Mouse (Mus musculus) adrenal gland, postnatal 14 days (tissue): ENCODE measurements at regions not wholly inside any gene's neighbourhood (a gene's known extent, or its start where the extent isn't known, plus 50 kb on each side); places are given as distances from the start of the nearest gene placed in this dataset.

Experiments used
- DNase-seq: peaks from one replicate; pipeline ENCODE4 v3.0.0; 2021; ENCODE audit warnings: mixed read lengths

DNA sequence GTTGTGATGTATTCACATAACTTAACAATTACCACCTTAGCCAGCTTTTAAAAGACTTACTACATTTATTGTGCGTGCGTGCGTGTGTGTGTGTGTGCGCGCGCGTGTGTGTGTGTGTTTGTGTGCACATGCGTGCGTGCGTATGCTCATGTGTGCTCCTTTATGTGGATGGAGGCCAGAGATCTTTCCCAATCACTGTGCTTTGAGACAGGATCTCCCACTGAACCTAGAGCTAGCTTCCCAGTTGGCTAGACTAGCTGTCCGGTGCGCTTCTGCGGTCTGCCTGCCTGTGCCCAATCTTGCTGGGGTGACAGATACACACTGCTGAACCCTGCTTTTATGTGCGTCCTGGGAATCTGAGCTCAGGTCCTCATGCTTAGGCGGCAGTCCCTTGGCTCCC lies 50.1 kb upstream of the Arhgap29 start:
- no peak for DNase-seq

DNA sequence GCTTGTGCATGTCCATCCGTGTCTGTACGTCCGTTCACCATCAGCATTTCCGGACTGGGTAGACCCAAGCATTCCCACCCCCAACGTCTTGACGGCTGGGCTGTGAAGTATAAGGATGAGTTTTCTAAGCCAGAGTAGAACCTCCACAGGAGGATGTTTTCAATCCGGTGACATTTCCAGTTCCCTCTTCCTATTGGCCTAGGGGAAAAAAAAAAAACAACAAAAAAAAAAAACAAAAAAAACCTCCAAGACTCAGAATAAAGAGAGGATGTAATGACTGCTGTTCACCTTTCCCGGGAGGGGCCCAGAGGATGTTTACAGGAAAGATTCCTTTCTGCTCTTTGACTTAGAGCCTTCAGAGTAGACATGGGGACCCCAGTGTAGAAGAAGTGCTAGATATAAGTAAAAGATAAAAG lies 51.9 kb upstream of the Arhgap29 start:
- DNase-seq, result no peak

DNA sequence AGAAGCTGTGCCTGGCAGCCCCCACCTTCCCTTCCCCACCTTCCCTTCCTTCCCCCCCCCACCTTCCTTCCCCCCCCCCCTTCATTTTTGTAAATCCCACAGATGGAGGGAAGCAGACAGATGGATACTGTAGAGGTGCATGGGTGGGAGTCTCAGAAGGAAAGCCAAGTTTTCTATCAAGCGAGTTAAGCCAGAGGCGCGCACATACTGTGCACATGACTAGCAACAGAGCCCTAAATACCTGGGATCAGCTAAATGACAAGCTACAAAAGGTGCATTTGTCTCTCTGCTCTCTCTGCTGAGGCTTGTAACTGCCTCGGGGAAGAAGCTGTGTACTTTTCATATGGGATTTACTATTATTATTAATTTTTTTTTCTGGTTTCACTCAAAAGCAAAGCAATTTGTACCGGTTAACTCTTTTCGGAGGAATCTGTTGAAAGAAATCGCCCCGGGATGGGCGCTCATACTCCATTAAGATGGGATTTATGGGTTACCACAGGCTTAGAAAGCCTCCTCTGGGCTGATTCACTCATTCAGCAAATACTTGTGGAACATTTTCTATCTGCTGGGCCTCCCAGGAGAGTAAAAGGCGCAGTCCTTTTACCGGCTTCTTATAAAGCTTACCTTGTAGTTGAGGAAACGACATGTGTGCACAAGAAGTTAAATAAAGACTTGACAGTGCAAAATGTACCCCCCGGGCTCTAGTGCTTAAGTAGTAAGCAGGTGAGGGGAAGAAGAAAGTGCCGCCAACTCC lies 54.3 kb upstream of the Arhgap29 start:
- no peak for DNase-seq

DNA sequence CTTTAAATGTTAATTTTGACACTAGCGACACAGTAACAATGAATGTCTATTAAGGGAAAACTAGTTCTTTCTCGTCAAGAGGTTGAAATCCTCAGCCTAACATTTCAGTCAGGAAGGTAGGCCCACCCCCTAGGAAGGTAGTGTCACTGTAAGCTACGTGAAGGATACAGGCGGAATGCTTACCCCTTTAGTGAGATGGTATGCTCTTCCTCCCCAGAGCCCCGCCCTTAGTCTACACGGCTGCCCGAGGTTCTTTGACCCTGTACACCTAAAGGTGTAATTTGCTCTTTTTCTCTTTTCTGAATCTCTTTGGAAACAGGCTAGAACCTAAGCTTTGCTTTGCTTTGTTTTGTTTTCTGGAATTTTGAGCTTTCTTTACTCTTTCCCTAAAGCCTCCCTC lies 58.7 kb upstream of the Arhgap29 start:
- no peak for DNase-seq

DNA sequence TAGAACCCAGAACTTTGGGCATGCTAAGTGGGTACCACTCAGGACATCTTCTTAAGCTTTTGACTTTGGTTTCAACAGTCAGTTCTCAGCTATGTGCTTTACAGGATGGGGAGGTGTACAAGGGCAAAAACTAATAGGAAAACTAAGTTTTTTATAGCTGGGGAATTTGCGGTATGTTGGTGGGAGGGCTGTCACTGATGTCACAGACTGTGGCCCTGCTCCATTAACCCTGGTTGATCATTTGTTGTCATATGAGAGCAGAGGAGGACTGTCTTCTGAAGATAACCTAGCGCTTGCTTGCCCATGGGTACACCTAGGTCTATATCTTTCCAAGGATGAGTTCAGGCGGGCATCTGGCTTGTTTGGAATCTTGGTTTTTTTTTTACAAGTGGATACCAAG lies 59.7 kb upstream of the Arhgap29 start:
- DNase-seq, result no peak

DNA sequence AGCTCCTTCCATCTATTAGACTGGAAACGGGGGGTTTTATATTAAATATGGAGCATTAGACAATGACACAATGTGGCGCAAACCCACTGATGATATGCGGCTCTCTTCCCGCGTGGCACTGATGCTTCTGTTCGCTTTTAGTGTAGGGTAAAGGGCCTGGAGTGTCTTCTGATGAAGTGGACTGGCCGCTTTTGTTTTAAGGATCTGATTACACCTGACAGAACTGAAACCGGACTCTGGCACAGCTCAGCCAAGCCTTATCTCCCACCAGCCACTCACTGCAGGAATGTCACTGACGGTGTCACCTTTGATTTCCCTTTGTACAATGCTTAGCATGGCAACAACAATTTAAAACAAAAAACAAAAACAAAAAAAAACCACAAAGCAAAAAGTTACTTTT lies 61.0 kb upstream of the Arhgap29 start:
- DNase-seq, result no peak

DNA sequence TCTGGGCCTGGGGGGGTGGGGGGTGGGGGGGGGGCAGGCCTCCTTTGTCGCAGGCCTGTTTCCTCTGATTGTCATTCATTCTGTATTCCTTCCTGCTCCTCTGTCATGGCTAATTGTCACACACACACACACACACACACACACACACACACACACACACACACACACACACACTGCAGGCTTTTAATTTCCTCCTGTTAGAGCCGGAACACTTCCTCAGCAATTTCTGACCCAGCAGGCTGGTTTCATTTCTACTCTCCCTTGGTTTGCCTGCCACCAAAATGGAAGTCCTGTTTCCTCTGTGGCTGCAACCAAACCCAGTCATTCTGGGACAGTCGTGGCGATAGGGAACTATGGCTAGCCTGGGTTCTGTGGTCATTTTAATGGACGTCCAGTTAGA lies 61.8 kb upstream of the Arhgap29 start:
- DNase-seq, result peak; percentile 33

DNA sequence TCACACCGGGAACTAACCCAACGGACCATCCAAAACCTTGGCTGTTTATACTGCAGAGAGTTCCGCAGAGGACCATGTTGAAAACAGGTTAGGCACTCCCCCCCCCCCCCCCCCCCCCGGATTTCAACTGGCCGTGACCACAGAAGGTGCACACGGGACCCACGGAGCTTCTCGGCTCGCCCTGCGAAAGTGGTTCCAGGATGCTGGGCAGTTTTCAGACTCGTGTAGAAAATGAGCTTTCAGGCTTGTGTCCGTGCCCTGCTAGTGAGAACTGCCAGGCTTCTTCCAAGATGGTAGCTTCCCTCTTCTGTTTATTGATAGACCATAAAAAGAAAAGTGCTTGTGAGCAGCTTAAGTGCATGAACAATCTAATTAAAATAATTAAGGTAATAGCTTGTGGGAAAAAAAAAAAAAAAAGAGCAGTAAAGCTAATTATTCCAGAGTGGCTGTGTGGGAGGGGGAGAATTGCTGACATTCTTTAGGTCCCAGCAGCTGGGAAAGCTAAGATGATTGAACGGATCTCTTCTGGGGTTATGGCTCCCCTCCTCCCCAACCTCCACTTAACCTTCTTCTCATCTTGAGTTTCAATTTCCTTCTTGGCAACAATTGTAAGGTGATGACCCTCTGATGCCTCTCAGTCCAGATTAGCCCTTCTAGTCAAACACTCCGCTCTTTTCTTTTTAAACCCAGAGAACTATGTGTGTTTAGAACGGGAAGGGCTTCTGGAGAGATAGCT lies 65.3 kb upstream of the Arhgap29 start:
- DNase-seq, result no peak

DNA sequence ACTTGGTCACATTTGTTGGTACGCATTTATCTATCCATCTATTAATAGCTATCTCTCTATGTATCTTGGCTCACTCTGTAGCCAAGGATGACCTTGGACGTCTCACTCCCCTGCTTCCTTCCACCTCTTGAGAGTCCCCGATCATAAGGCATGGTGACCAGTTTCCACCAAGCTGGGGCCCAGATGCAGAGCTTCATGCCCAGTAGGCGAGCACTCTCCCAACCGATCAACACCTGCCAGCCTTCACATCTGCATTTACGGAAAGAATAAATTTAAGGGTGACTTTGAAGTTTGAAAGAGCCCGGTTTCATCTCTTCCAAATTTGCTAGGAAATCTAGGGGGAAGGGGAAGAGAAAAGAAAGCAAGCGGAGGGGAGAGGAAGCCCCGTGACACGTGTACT lies 66.0 kb upstream of the Arhgap29 start:
- peak; percentile 31 for DNase-seq

DNA sequence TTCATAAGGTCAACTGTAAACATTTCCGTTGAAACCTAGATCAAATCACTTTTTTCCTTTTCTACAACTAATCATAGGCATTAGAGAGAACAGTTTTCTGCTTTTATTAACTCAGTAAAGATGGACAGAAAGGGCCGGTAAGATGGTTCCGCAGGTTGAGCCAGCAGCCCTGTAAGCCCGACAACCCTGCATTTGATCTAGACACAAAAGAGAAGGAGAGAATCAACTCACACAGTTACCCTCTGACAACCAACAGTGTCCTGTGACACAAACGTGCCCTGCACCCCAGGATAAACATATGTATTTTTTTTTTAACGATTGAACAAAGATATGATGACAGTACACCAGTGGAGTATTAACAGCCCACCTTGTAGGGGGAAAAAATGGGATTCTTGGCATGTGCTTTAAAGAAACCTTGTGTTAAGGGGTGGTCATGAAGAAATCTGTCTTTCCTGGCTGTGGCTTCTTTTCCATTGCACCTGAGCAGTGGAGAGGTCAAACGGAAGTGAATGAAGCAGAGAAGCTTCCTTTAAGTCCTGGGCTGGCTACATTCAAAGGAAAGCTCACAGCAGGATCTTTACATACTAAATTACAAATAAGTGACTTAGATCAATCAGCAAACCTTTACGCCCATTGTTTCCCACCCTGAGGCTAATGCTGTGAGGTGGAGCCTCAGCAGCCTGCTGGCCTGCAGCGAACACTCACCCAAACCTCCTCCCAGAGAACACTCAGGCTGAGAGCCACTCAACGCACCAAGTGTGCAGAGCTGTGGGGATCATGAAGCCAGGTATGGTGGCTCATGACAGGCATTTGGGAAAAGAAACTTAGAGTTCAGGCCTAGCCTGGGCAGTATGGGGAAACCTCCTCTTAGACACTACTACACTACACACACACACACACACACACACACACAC lies 66.8 kb upstream of the Arhgap29 start:
- DNase-seq, result no peak

DNA sequence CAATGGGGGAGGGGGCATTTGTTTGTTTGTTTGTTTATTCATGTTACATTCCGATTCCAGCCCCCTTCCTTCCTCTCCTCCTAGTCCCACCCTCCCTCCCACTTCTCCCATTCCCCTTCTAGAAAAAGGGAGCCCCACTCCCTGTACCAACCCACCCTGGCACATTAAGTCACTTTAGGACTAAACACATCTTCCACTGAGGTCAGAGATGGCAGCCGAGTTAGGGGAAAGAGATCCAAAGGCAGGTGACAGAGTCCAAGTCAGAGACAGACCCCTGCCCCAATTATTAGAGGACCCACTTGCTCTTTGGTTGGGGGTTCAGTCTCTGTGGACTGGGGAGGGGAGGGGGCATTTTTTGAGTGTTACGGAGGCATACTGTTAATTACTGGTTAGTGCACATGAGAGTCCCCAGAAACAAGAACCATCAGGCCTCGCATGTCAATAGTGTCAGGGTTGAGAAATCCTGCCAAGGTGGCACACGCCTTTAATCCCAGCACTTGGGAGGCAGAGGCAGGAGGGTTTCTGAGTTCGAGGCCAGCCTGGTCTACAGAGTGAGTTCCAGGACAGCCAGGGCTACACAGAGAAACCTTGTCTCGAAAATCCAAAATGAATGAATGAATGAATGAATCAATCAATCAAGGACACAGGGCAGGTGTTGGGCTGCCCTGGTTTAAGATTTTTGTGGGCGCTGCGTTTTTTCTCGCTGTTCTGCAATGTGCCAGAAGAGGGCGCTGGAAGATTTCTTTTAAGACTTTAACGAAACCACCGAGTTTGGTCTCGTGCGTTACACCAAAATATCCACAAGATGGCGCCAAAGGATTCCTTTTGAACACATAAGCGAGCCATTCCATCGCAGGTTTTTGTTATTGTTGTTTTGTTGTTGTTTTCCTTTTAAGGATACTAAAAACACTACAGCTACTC lies 67.8 kb upstream of the Arhgap29 start:
- peak; percentile 89 for DNase-seq

DNA sequence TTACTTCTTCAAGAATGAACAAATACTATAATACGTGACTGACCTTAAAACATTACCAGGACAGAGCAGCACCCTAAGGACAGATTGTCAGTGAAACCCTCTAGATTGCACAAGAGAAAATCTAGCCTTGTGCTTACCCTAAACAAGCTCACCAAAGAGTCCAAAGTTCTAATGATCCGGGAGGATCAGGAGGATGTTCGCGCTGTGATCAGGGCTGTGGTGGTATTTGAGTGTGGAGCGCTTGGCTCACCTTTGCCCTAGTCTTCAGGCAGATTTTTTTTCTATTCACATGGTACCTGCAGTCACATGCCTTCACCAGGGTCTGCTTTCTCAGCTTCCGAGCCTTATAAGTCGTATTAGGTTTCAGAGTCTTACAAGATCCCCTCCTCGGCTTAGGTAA lies 65.3 kb upstream of the Abcd3 start:
- no peak for DNase-seq

DNA sequence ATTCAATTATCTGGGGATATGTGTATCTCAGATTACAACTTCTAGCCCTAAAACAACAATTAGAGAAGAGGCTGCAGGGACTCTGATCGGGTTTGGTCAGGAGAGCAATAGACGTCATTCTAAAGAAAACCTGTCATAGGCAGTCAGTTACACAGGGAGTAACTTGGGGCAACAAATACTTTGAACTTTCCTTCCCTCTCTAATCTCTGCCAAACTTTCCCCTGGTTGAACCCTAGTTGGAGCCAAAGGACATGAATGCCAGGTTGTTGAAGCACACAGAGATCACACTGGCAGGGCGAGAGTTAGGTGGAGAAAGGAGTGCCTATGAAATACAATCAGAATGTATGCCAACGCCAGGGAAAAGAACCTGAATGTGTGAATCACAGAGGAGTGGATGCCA lies 60.0 kb upstream of the Abcd3 start:
- no peak for DNase-seq

DNA sequence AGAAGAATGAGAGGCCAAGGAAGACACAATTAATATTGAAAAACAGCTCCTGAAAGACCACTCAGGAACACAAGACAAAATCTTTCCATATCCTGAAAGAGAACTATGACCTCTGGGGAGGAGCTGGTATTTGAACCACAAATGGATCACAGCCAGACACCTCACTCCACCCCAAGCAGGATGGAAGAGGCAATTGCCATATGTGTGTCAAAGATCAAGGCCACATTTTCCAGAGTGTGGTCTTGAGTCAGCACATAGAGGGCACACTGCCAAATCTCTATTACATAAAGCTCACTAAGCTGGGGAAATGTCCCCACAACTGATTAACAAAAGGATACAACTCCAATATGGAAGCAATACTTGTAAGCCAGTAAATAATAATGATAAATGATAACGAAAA lies 59.5 kb upstream of the Abcd3 start:
- DNase-seq, result peak; percentile 72

DNA sequence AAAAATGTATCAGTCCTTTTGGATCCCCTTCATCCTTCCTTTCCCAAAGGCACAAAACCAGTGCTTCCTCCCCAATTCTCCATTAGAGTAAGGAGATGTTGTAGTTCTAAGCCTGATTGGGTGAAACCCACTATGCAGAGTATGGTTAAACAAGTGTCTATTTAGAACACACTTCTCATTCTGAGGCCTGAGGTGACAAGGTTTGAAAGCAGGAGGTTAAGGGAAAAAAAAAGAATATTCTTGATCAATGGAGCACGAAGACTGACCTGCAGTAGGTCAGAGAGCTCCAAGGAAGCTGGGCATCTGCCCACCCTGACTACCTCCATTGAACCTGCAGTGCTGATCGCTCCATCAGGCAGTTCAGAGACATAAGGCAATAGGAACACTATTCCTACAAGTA lies 58.5 kb upstream of the Abcd3 start:
- no peak for DNase-seq

DNA sequence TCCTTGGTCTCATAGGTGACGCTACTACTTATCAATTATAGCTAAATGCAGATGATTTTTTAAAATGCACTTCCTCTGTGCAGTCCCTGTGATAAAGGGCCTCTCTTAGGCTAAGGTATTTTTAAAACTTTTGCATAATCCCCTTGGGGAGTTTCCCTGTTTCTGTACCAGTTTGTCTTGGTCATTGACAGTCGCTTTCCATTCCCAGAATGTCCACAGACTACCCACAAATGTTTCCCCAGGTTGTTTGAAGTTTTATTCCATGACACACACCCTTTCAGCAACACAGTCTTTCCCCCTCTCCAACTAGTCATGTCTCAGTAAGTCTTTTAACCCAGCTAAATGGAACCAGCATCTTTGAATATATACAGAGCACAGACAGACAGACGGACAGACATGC lies 57.6 kb upstream of the Abcd3 start:
- no peak for DNase-seq

DNA sequence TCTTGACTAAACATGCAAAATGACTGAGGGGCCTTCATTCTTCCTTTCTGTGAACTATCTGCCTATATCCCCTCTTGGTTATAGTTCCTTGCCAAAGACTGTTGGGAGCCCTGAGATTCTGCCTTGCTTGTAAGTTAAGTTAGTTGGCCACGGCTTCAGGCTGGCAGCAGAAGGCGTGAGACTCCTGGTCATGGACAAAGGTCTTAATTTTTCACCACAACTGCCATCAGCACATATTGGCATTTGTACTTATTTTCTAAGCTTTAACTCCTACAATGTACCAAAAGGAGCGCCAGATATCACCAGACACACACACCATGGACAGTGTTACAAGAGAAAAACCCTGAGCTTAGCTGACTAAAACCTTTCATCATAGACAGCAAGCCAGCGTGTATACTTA lies 56.7 kb upstream of the Abcd3 start:
- DNase-seq, result no peak

DNA sequence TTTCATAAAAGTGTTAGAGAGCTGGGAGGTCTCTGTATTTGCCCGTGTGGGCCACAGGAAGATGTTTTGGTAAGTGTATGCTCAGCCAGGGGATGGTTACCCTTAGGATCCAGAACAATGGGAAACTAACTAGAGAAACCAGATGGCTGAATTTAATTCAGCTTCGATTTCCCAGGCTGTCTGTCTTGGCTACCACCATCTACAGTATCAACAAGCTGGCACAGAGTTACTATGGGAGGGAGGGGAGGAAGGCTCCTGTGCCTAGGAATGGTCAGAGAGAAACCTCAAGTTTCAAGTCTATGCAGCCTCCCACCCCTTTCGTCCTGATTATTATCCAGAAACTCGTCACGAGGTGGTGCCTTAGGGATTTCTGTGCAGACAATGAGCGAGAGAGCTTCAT lies 55.6 kb upstream of the Abcd3 start:
- DNase-seq, result no peak

DNA sequence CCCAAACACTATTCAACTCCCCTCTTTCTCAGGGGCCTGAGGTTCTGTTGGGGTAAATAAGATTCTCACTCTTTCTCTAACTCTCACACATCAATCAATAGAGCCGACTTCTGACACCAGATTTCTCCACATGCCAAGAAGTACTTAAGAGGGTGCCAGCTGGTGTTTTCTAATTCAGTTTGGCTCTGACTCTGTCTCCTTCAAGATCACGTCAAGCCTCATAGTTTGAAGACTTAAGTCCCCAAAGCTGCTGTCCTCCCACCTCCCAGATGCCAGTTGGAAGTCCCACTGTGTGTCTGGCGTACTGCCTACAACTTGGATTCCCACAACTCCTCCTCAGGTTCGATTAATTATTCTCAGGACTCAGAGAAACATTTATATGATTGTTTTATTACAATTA lies 54.6 kb upstream of the Abcd3 start:
- no peak for DNase-seq

DNA sequence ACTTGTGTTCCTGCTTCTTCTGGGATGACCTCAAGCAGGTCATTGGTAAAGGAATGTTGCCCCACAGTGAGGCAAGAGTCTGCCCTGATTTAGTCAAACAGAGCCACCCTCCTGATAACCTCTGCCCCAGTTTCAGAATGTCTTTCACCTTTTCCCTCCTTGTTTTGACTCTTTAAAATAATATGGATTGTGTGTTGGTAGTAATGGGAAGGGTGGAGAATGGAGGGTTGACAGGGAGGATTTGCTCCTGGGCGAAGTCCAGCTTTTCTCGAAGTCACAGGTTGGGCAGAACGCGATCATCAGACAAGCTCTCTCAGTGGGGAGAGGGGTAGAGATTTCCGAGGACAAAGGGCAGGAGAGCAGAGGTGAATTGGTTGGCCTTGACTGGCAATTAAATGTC lies 52.2 kb upstream of the Abcd3 start:
- DNase-seq, result peak; percentile 22

DNA sequence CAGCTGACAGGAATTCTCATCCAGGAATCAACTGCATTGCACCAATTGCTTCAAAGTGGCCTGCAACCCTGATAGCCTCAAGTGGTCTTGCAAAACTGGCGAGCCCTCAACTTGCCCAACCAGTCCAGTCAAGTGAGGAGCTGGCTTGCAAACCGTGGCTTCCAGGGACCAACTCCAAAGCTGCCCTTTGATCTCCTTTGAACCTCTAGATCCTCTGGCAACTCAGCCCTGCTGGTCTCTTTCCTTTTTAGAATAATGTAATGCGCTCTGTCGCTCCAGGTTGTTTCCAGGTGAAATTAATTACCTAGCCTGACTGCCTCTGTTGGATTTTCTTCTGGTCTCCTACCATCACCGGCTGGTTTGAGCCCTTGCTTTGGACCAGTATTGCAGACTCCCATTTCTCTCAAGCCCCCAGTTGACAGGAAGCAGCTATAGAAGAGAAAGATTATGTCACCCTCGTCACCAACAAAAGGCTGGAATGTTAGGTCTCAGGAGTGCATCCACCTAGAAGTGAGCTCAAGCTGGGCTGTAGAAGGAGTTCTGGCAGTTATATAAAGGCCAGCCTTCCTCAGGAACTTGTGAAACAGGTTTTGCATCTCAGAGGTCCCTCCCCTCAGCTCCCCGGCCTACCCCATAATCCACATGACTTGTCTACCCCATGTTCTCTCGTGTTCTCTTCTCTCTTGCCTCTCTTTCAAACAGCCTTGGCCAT lies 49.8 kb upstream of the Abcd3 start:
- DNase-seq, result peak; percentile 43
